Mouse (Mus musculus) heart, embryonic 16.5 days (tissue): ENCODE measurements around the gene Cir1. TPM values are rescaled to one million over a fixed set of nuclear protein-coding genes. Genes with fewer than 3 reads are reported as not detected.

ENCODE experiments used
- polyA plus RNA-seq: library from polyadenylated mRNA; unstranded; fragments of >200 nt; fragmentation: Nextera tagmentation; extraction: Ambion mirVana; gene quantifications from 2 replicates; pipeline ENCODE4 v1.2.1, GENCODE M21; 2015

The Cir1 gene
- polyA plus RNA-seq, 1 experiment from 2014 or later = 13.3 TPM

Other genes with a start within 250 kb of the Cir1 start
- gene Ola1, start 93.8 kb downstream of the Cir1 start, polyA plus RNA-seq = 59.8 and 65.5 TPM in 2 replicates
- not detected in 2 replicates for gene Sp9, start 40.8 kb downstream of the Cir1 start, polyA plus RNA-seq
- gene Scrn3, start 100 bp downstream of the Cir1 start, polyA plus RNA-seq = 15.6 and 19.2 TPM in 2 replicates
- 6.2 and 6.7 TPM in 2 replicates for gene Gpr155, start 73.9 kb upstream of the Cir1 start, polyA plus RNA-seq
- 5.0 and 7.4 TPM in 2 replicates for gene Wipf1, start 217.0 kb upstream of the Cir1 start, polyA plus RNA-seq